Mouse (Mus musculus): Measurements from ENCODE around the gene Mmd2.

DNA sequence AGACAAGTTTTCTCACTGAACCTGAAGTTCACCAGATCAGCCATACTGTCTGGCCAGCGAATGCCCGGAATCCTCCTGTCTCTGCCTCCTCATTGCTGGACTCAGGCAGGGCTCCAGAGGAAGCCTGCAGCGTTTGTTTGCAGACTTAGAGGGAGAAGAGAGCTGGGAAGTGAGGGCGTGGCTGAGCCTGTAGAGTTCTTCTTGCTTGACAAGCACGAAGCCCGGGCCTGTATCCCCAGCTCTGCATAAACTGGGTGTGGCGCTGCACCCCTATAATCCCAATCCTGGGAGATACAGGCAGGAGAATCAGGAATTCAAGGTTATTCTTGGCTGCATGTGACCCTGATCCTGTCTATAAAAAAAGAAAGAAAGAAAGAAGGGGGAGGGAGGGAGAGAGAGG is 48.3 kb downstream of the Mmd2 start:
- TF ChIP-seq POLR2A (IDR thresholded peaks at IDR 0.05; ENCODE audit: control insufficient read depth in 1 of 2, insufficient read depth in 1 of 2, low read depth in 1 of 2, low read length in 2 of 2, poor library complexity in 1 of 2), result no peak
- no peak for TF ChIP-seq ZKSCAN1 (IDR thresholded peaks at IDR 0.05; ENCODE audit: low read depth, low read length)
- no peak for TF ChIP-seq EP300 (IDR thresholded peaks at IDR 0.05; ENCODE audit: low read depth in 1 of 2, low read length in 2 of 2)
- TF ChIP-seq CHD1 (IDR thresholded peaks at IDR 0.05; ENCODE audit: low read depth, low read length), result no peak
- no peak for TF ChIP-seq TCF12 (IDR thresholded peaks at IDR 0.05; ENCODE audit: low read depth, low read length)
- no peak for TF ChIP-seq TBP (IDR thresholded peaks at IDR 0.05; ENCODE audit: low read depth, low read length)
- TF ChIP-seq CTCF (IDR thresholded peaks at IDR 0.05 in 2 of 3, conservative IDR thresholded peaks at IDR 0.05 in 1 of 3; ENCODE audit: control insufficient read depth in 1 of 3, insufficient read depth in 1 of 3, low read depth in 2 of 3, low read length in 3 of 3, poor library complexity in 1 of 3, severe bottlenecking in 1 of 3), result no peak
- TF ChIP-seq UBTF (IDR thresholded peaks at IDR 0.05; ENCODE audit: borderline replicate concordance, insufficient read depth, low read depth, low read length), result no peak
- no peak for TF ChIP-seq NELFE (IDR thresholded peaks at IDR 0.05; ENCODE audit: low read depth, low read length)
- no peak for TF ChIP-seq E2F4 (IDR thresholded peaks at IDR 0.05; ENCODE audit: borderline replicate concordance, low read depth, low read length)
- TF ChIP-seq MEF2A (IDR thresholded peaks at IDR 0.05; ENCODE audit: extremely low read depth, insufficient replicate concordance, low read depth, low read length, poor library complexity, severe bottlenecking), result no peak
- no peak for TF ChIP-seq POLR2AphosphoS2 (IDR thresholded peaks at IDR 0.05; ENCODE audit: low read length)
- TF ChIP-seq GATA1 (IDR thresholded peaks at IDR 0.05; ENCODE audit: low read depth, low read length), result no peak

All from MEL (cell line).